Mouse (Mus musculus) cortical plate, adult 2 months (tissue): ENCODE data around the gene Pusl1. TPM values are rescaled to one million over a fixed set of nuclear protein-coding genes. Genes with fewer than 3 reads are reported as not detected.
A peak's percentile ranks its signal among the peaks of the same experiment; 100 is the strongest.

ENCODE experiments used
- H3K27ac ChIP-seq: fragments of 200-500 bp; 2 replicates; pipeline ENCODE4 v1.5.1; 2012; ENCODE audit warnings: low read length, control low read depth, inconsistent platforms; ENCODE audit not compliant: insufficient read depth
- H3K4me1 ChIP-seq: fragments of 200-500 bp; 2 replicates; pipeline ENCODE4 v1.6.1; 2011; ENCODE audit warnings: low read length; ENCODE audit not compliant: control insufficient read depth, insufficient read depth
- H3K4me3 ChIP-seq: fragments of 200-500 bp; 2 replicates; pipeline ENCODE4 v1.5.1; 2011; ENCODE audit warnings: mild to moderate bottlenecking, low read length, control low read depth; ENCODE audit not compliant: insufficient read depth
- CTCF ChIP-seq: fragments of 200-500 bp; IDR thresholded peaks from 2 replicates; pipeline ENCODE4 v1.5.1; 2011; ENCODE audit warnings: mild to moderate bottlenecking, control low read depth, low read length; ENCODE audit not compliant: insufficient read depth; ENCODE audit errors: extremely low read depth
- POLR2A ChIP-seq: fragments of 200-500 bp; IDR thresholded peaks from 2 replicates; pipeline ENCODE4 v1.6.1; 2011; ENCODE audit warnings: mild to moderate bottlenecking, low read length, control low read depth; ENCODE audit not compliant: insufficient read depth; ENCODE audit errors: extremely low read depth
- polyA plus RNA-seq: library from polyadenylated mRNA; depleted of rRNA; stranded (reverse); fragments of >200 nt; gene quantifications from 2 replicates; pipeline ENCODE4 v1.2.3, GENCODE M21; 2012; rRNA removed

Gene Pusl1
- polyA plus RNA-seq, 1 experiment: 90.6 TPM

GRCm38 (mm10) chr4:155847591-155848352, 43.8 kb downstream of the Pusl1 start:
- peaks cover 18% of the 10 kb centered on the region for H3K4me1 ChIP-seq
- H3K4me3 ChIP-seq: peak overlapping the region; percentile 97
- 0 out of 2 replicates have a peak overlapping the region, but pooled peaks have one; percentile 23 for H3K27ac ChIP-seq
- TF ChIP-seq CTCF: no peak
- TF ChIP-seq POLR2A: no peak

GRCm38 (mm10) chr4:155846871-155847578, 44.6 kb downstream of the Pusl1 start, which contains the start of gene Dvl1:
Dvl1 (plus strand) TSS chr4:155847402.
- peak within 1 kb of the TSS; percentile 97 for H3K4me3 ChIP-seq
- peaks cover 18% of the 10 kb centered on the region for H3K4me1 ChIP-seq
- no peak for TF ChIP-seq CTCF
- peak; percentile 81; the same call in 1 of the 2 replicates for TF ChIP-seq POLR2A
- H3K27ac ChIP-seq: peak within 1 kb of the TSS; percentile 66

- H3K4me3 ChIP-seq: no peak overlapping the region
- TF ChIP-seq CTCF (no peak), POLR2A (no peak)
- H3K4me1 ChIP-seq: peaks cover 3% of the 10 kb centered on the region; the same call in 1 of the 2 replicates
- no peak overlapping the region for H3K27ac ChIP-seq
Measured at GRCm38 (mm10) chr4:155843231-155843630, 48.4 kb downstream of the Pusl1 start.

- Histone ChIP-seq H3K4me1 (0 out of 2 replicates have a peak, but pooled peaks cover 3% of the 10 kb centered on the region), H3K27ac (no peak overlapping the region), H3K4me3 (no peak overlapping the region)
- TF ChIP-seq POLR2A: no peak
Measured at GRCm38 (mm10) chr4:155841651-155842270, 49.8 kb downstream of the Pusl1 start.

- TF ChIP-seq POLR2A: no peak
- no peak for TF ChIP-seq CTCF
- Histone ChIP-seq H3K27ac (no peak overlapping the region), H3K4me3 (peak overlapping the region; percentile 21; the same call in 1 of the 2 replicates), H3K4me1 (no peaks in the 10 kb centered on the region)
Measured at GRCm38 (mm10) chr4:155841003-155841454, 50.6 kb downstream of the Pusl1 start.

GRCm38 (mm10) chr4:155840076-155841002, 51.2 kb downstream of the Pusl1 start:
- Histone ChIP-seq H3K4me3 (peak overlapping the region; percentile 21; the same call in 1 of the 2 replicates), H3K27ac (no peak overlapping the region), H3K4me1 (no peaks in the 10 kb centered on the region)
- TF ChIP-seq CTCF (no peak), POLR2A (no peak)

GRCm38 (mm10) chr4:155839483-155839910, 52.1 kb downstream of the Pusl1 start, which contains the start of gene Mxra8:
Mxra8 (plus strand) TSS chr4:155839680.
- Histone ChIP-seq H3K27ac (no peak within 1 kb of the TSS), H3K4me3 (peak within 1 kb of the TSS; percentile 21; the same call in 1 of the 2 replicates), H3K4me1 (no peaks in the 10 kb centered on the region)
- TF ChIP-seq CTCF: no peak
- TF ChIP-seq POLR2A: no peak

- Histone ChIP-seq H3K4me1 (no peaks in the 10 kb centered on the region), H3K4me3 (no peak overlapping the region), H3K27ac (no peak overlapping the region)
- TF ChIP-seq CTCF (no peak), POLR2A (no peak)
Measured at GRCm38 (mm10) chr4:155838187-155839153, 53.1 kb downstream of the Pusl1 start.

Other genes with a start within 250 kb of the Pusl1 start
- gene Gm10563, start 246.4 kb downstream of the Pusl1 start, polyA plus RNA-seq: not detected in 2 replicates
- gene Mmp23, start 238.4 kb downstream of the Pusl1 start, polyA plus RNA-seq: 5.9 and 6.0 TPM in 2 replicates
- gene Mib2, start 222.6 kb downstream of the Pusl1 start, polyA plus RNA-seq: 153 and 169 TPM in 2 replicates
- 42.8 and 45.8 TPM in 2 replicates for gene Fndc10, start 197.4 kb downstream of the Pusl1 start, polyA plus RNA-seq
- gene Ssu72, start 187.0 kb downstream of the Pusl1 start, polyA plus RNA-seq: 131 and 138 TPM in 2 replicates
- 68.5 and 70.6 TPM in 2 replicates for gene Tmem240, start 157.0 kb downstream of the Pusl1 start, polyA plus RNA-seq
- 84.4 and 93.0 TPM in 2 replicates for gene Atad3a, start 130.7 kb downstream of the Pusl1 start, polyA plus RNA-seq
- 29.8 and 32.1 TPM in 2 replicates for gene Vwa1, start 117.1 kb downstream of the Pusl1 start, polyA plus RNA-seq
- 39.2 and 50.5 TPM in 2 replicates for gene Tmem88b, start 105.9 kb downstream of the Pusl1 start, polyA plus RNA-seq
- not detected in 2 replicates for gene Ankrd65, start 101.3 kb downstream of the Pusl1 start, polyA plus RNA-seq
- 105 and 110 TPM in 2 replicates for gene Mrpl20, start 88.9 kb downstream of the Pusl1 start, polyA plus RNA-seq
- gene Ccnl2, start 79.3 kb downstream of the Pusl1 start, polyA plus RNA-seq: 112 and 121 TPM in 2 replicates
- gene Aurkaip1, start 60.5 kb downstream of the Pusl1 start, polyA plus RNA-seq: 128 and 131 TPM in 2 replicates
- 14.9 and 15.7 TPM in 2 replicates for gene Mxra8, start 52.1 kb downstream of the Pusl1 start, polyA plus RNA-seq
- gene Dvl1, start 44.4 kb downstream of the Pusl1 start, polyA plus RNA-seq: 133 and 145 TPM in 2 replicates
- 0.17 and 0.23 TPM in 2 replicates for gene Tas1r3, start 28.4 kb downstream of the Pusl1 start, polyA plus RNA-seq
- gene Cptp, start 22.3 kb downstream of the Pusl1 start, polyA plus RNA-seq: 19.7 and 21.9 TPM in 2 replicates
- 39.4 and 42.5 TPM in 2 replicates for gene Ints11, start 22.2 kb downstream of the Pusl1 start, polyA plus RNA-seq
- gene Acap3, start within 50 bp of the Pusl1 start, polyA plus RNA-seq: 136 and 142 TPM in 2 replicates
- 72.6 and 75.2 TPM in 2 replicates for gene Ube2j2, start 52.0 kb upstream of the Pusl1 start, polyA plus RNA-seq
- 19.3 and 22.2 TPM in 2 replicates for gene C1qtnf12, start 70.5 kb upstream of the Pusl1 start, polyA plus RNA-seq
- 8.9 and 11.0 TPM in 2 replicates for gene B3galt6, start 100.9 kb upstream of the Pusl1 start, polyA plus RNA-seq
- gene Sdf4, start 101.1 kb upstream of the Pusl1 start, polyA plus RNA-seq: 122 and 126 TPM in 2 replicates
- gene Tnfrsf4, start 122.1 kb upstream of the Pusl1 start, polyA plus RNA-seq: 3.4 and 4.0 TPM in 2 replicates
- gene Tnfrsf18, start 134.4 kb upstream of the Pusl1 start, polyA plus RNA-seq: 0.17 and 0.34 TPM in 2 replicates
- gene Ttll10, start 167.6 kb upstream of the Pusl1 start, polyA plus RNA-seq: 0.10 and 0.34 TPM in 2 replicates
- 34.8 and 38.8 TPM in 2 replicates for gene 9430015G10Rik, start 218.2 kb upstream of the Pusl1 start, polyA plus RNA-seq
- gene Rnf223, start 238.7 kb upstream of the Pusl1 start, polyA plus RNA-seq: 2.0 and 2.1 TPM in 2 replicates